In genomic region chr13:52021150-52021549, GRCm38 (mm10) we compare ENCODE assay signal across 14 mouse cellular contexts.
A peak's percentile ranks its signal among the peaks of the same experiment; 100 is the strongest.
DNase-seq lines count a peak whose midpoint lies in the region; ATAC-seq and TF ChIP-seq lines count a peak whose summit lies in the region.
"Had no signal": no experiment of that assay in that cellular context is flagged by ENCODE, and none has a peak within 500 bp of the region (broad histone marks: within the 10 kb centered on the region; RNA-seq: fewer than 3 reads in every experiment).

No protein-coding gene starts in this region.

- no peak for ATAC-seq in heart, embryonic 14.5 days (ENCODE audit: insufficient number of reproducible peaks, insufficient read depth, low FRiP score, low read depth)
- ATAC-seq in embryonic facial prominence, embryonic 15.5 days (ENCODE audit: insufficient number of reproducible peaks, low FRiP score, low TSS enrichment, low read depth): 0 out of 2 replicates have a peak, but pooled peaks have one; percentile 36
- ATAC-seq: liver, postnatal 0 days; Patski had no signal

- TF ChIP-seq CTCF in layer of hippocampus, adult 2 months (conservative IDR thresholded peaks at IDR 0.05): no peak
- TF ChIP-seq CTCF in thymus, adult 2 months (IDR thresholded peaks at IDR 0.05; ENCODE audit: borderline replicate concordance, control insufficient read depth, extremely low read depth, insufficient read depth, low read length, poor library complexity): no peak

- no peak for TF ChIP-seq POLR2A in thymus, adult 2 months (IDR thresholded peaks at IDR 0.05; ENCODE audit: control insufficient read depth, extremely low read depth, insufficient read depth, low read length, poor library complexity)

- no peaks in the 10 kb centered on the region for H3K36me3 ChIP-seq in heart, embryonic 14.5 days (ENCODE audit: control insufficient read depth, insufficient read depth, low read length)
- no peaks in the 10 kb centered on the region for H3K36me3 ChIP-seq in embryonic facial prominence, embryonic 15.5 days
- no peaks in the 10 kb centered on the region for H3K36me3 ChIP-seq in thymus, adult 2 months (ENCODE audit: control insufficient read depth, insufficient read depth, low read length)
- H3K36me3 ChIP-seq: neural tube, embryonic 13.5 days had no signal

- H3K4me3 ChIP-seq in heart, embryonic 14.5 days (ENCODE audit: control insufficient read depth in 1 of 2, insufficient read depth in 1 of 2, low read depth in 1 of 2, low read length in 2 of 2): no peak overlapping the region
- no peak overlapping the region for H3K4me3 ChIP-seq in embryonic facial prominence, embryonic 15.5 days (replicated peaks)
- H3K4me3 ChIP-seq in layer of hippocampus, adult 2 months: no peak overlapping the region
- no peak overlapping the region for H3K4me3 ChIP-seq in thymus, adult 2 months (ENCODE audit: control insufficient read depth, insufficient read depth, low read length)
- H3K4me3 ChIP-seq: megakaryocyte, embryonic 14.5 days; neural tube, embryonic 13.5 days had no signal

- H3K4me1 ChIP-seq in heart, embryonic 14.5 days (ENCODE audit: control insufficient read depth in 2 of 2, insufficient read depth in 2 of 2, low read length in 2 of 2): peaks cover 29 to 32% of the 10 kb centered on the region in 2 experiments
- peaks cover 47% of the 10 kb centered on the region for H3K4me1 ChIP-seq in embryonic facial prominence, embryonic 15.5 days
- peaks cover 15% of the 10 kb centered on the region for H3K4me1 ChIP-seq in thymus, adult 2 months (replicated peaks; ENCODE audit: control insufficient read depth, insufficient read depth, low read length)

- H3K9ac ChIP-seq in heart, embryonic 14.5 days (ENCODE audit: low read length): peak overlapping the region; percentile 21
- H3K9ac ChIP-seq in embryonic facial prominence, embryonic 15.5 days: no peak overlapping the region
- H3K9ac ChIP-seq: liver, postnatal 0 days; neural tube, embryonic 13.5 days had no signal

- WGBS in heart, embryonic 14.5 days: 33% methylated on average over 11 of the region's 11 CpGs
- 20% methylated on average over 11 of the region's 11 CpGs for WGBS in embryonic facial prominence, embryonic 15.5 days
- WGBS in thymus, adult 2 months: 90% methylated on average over 11 of the region's 11 CpGs

- H3K4me2 ChIP-seq in heart, embryonic 14.5 days (ENCODE audit: low read length): no peak overlapping the region
- no peak overlapping the region for H3K4me2 ChIP-seq in embryonic facial prominence, embryonic 15.5 days (replicated peaks)
- H3K4me2 ChIP-seq: neural tube, embryonic 13.5 days had no signal

- H3K27me3 ChIP-seq in heart, embryonic 14.5 days (ENCODE audit: control insufficient read depth, insufficient read depth, low read length): no peaks in the 10 kb centered on the region
- no peaks in the 10 kb centered on the region for H3K27me3 ChIP-seq in embryonic facial prominence, embryonic 15.5 days
- no peaks in the 10 kb centered on the region for H3K27me3 ChIP-seq in thymus, adult 2 months (ENCODE audit: control insufficient read depth, insufficient read depth, low read length)
- H3K27me3 ChIP-seq: Patski had no signal

- H3K27ac ChIP-seq in heart, embryonic 14.5 days (replicated peaks in 1 of 2; ENCODE audit: control insufficient read depth in 1 of 2, insufficient read depth in 1 of 2, low read depth in 2 of 2, low read length in 2 of 2): no peak overlapping the region
- peak overlapping the region; percentile 56 for H3K27ac ChIP-seq in embryonic facial prominence, embryonic 15.5 days (replicated peaks)
- H3K27ac ChIP-seq in layer of hippocampus, adult 2 months: no peak overlapping the region
- no peak overlapping the region for H3K27ac ChIP-seq in thymus, adult 2 months (ENCODE audit: control insufficient read depth, insufficient read depth, low read length)
- H3K27ac ChIP-seq: neural tube, embryonic 13.5 days had no signal

- no peak for DNase-seq in heart, postnatal 4 days
- DNase-seq in retina, postnatal 1 day: peak; percentile 48
- DNase-seq in retina, embryonic 14.5 days (ENCODE audit: low spot score): no peak
- no peak for DNase-seq in layer of hippocampus, adult 2 months (ENCODE audit: low spot score in 2 of 2)
- no peak for DNase-seq in urinary bladder, postnatal 14 days (ENCODE audit: low spot score)
- DNase-seq in thymus, adult 2 months: no peak
- DNase-seq: cerebellum, adult 18-20 months; gastrocnemius, postnatal 10 days; liver, postnatal 0 days had no signal

- H3K9me3 ChIP-seq in heart, embryonic 14.5 days (ENCODE audit: control insufficient read depth, low read length): no peaks in the 10 kb centered on the region
- no peaks in the 10 kb centered on the region for H3K9me3 ChIP-seq in embryonic facial prominence, embryonic 15.5 days (replicated peaks)
- H3K9me3 ChIP-seq: megakaryocyte, embryonic 14.5 days; neural tube, embryonic 13.5 days had no signal
